Mouse (Mus musculus) frontal cortex, postnatal 36 days (tissue): Measurements from ENCODE around the gene Mtcp1.

Source experiments
- DNase-seq, 2 experiments: peaks; one replicate each; pipeline ENCODE4 v3.0.0; 2022; ENCODE audit warnings: low spot score in 2 of 2

Gene Mtcp1

DNA sequence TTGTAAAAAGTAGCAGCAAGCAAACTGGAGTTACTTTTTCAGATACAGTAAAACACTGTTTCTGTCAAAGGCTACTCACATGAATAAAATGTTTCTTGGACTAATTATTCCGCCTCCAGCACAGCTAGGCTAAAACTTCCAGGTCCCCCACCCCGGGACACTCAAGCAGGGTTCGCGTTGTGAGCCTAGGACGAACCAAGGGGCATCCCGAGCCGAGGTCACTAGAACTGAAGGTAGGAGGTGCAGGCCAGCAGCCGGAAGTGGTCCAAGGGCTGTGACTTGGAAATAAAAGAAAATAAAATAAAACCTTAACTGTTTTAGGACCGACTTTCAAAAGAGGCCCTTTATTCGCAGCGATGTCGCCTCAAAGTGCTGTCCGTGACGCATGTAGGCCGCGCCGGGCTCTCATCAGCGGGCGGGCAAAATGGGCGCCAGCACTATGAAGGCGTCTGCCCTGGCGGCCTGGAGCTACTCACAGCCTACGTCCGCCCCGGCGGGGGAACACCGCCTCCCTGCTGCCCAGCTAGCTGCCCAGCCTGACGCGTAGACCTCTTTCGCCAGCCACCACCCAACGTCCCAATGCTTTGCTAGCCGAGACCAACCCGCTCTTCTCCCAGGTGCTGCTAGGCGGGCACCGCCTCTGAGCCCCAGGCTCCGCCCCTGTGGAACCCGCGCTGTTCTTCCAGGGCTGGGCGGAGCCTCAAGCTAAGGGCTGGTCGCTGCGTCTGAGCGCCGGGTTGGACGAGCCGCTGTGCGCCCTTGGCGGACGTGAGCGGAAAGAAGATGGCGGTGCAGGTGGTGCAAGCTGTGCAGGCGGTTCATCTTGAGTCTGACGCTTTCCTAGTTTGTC is at the start of gene Mtcp1, which contains the start of the genes Cmc4 and Brcc3:
Mtcp1 (minus strand) TSS at position 653 of the 850 bp plus-strand sequence.
Cmc4 (minus strand) TSS at position 649 of the 850 bp plus-strand sequence.
Brcc3 (plus strand) TSS at position 693 of the 850 bp plus-strand sequence.
- peak; percentile 85 to 88 for DNase-seq

DNA sequence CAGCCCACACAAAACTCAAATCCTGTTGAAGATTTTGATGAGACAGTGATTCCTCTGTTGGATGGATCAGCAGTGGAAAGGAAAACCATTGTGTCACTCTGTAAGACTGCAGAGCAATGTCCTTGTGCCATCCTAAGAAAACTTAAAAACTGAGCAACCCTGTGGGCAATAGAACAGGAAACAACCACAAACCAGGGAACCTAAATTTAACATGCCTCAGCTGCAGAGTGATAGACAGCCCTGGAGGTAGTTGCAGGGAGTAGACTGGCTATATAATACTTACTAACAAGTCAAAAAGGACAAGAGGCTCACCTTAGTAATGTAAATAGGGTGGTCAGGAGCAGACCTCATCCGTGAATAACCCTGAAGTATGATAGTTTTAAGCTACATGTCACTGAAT is 38.2 kb upstream of the Mtcp1 start:
- DNase-seq, result no peak

DNA sequence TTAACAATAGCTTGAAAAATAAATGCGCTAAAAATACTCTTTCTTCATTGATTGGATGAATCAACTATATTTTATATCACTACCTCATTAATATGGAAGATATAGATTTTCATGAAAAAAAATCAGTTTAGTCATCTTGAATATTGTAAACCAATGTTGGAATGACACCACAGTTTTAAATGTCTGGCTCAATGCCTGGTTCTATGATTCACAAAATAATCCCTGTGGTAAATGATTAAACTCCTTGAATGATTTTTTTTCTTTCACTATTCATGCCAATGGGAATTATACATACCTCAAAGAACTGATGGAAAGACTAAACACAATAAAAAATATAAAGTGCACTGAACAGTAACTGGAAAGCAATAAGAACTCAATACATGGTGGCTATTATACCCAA is 6.7 kb downstream of the Mtcp1 start:
- DNase-seq, result no peak

DNA sequence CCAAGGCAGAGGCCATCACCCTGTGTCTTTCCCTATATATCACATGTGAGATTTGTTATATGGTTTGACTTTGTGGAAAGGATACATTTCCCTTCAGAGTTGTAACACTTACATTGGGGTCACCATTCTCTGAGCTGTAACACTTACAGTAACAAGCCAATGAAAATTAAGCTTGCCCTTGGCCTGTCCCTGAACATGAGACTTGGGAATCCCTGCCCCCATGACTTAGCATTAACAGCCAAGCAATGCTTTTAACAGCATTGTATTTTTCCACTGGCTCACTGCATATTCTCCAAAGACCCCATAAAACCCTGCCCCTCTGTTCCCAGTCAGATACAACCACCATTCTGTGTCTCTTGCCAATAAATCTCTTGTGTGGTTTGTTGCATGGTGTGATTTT is 13.0 kb downstream of the Mtcp1 start:
- no peak for DNase-seq

DNA sequence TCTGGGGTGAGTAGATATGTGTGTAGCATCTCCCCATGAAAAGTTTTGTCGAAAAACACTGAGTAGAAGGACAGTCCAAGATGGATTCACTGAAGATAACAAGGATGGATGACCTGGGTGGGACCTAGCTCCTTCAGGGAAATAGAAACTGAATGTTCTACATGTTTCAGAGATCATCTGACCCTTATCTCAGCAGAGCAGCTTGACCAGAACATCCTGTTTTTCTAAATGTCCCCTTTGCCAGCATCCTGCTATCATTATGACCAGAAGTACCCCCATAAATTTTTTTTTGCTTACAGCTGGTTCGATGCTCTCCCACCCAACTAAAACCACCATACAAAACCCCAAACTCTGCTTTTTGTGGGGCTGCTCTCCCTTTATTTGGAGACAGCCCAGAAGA is 13.7 kb downstream of the Mtcp1 start:
- DNase-seq, result no peak

DNA sequence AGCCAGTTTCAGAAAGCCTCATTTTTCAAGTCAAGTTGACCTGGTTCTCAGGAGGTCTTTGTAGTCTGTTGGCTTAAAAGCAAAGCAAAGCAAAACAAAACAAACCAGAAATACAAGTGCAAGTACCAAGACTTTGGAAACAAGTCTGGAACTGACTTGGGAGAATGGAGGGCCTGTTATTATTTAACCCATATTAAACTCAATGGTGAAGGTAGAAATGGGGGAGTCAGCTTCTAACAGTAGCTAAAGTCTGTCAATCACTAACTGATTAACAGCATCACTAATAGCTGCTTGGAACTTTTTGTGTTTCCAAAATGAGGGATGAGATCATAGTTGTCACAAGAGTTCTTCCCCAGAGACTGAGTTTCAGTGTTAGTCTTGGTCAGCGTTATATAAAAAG is 16.9 kb downstream of the Mtcp1 start:
- DNase-seq, result no peak

DNA sequence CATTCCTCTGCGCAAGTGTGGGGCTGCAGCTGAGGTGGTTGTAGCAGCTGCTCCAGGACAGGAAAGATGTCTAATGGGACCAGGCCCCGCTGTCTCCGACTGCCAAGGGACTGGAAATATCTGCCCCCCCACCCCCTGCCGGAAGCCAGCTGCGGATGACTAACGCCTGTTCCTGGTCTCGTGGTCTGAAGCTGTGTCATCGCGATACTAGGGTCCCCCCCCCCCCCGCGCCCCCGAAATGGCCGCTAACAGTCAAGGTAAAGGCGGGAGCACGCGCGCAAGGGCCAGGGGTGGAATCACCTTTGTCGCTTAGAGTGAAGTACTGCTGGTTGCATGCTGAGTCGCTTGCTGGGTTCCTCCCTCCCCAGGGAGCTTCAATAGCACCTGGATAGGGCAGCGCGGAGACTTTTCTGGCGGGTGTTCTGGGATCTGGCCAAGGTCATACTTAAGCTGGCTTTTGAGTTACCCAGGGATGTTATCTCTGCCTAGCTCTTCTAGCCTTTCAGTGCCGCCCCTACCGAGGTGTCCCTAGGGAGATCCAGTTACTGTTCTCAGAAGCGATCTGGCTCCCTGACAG is 34.1 kb downstream of the Mtcp1 start, which contains the start of the genes Fundc2 and F8:
Fundc2 (plus strand) TSS at position 205 of the 577 bp plus-strand sequence.
F8 (minus strand) TSS at position 421 of the 577 bp plus-strand sequence.
- peak; percentile 13 to 61 for DNase-seq

DNA sequence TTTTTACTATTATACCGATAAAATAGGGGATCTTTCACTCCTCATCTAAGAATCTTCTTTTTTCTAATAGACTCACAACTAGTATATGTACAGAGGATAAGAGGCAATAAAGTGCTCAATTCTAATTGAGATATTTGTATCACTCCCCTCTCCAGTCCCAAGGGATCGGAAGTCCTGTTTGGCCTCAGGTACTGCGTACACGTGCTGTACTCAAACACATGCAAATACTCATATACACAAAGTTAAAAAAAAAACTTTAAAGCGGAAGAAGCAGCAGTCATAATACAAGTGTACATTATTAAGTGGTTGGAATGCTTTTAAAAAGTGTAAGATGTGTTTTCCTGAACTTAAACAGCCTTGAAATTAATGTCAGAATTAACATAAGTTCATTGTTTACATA is 34.7 kb downstream of the Mtcp1 start:
- DNase-seq, result no peak

DNA sequence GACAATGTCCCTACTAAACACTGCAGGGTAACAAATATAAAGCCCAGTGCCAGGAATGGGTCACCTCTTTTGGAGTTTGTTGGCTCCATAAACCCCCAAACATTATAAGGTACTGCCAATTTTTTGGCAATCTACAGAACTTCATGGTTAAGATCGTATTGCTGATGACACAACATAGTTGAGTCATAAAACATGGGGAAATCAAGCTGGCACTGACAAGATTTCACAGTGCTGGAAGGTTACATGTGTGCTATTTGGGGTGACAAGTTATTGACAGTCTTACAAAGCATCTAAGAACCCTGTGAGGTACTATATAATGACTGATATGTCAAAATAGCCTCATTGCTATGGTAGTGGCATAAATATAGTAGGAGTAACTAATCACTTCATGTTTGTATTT is 35.2 kb downstream of the Mtcp1 start:
- DNase-seq, result no peak

DNA sequence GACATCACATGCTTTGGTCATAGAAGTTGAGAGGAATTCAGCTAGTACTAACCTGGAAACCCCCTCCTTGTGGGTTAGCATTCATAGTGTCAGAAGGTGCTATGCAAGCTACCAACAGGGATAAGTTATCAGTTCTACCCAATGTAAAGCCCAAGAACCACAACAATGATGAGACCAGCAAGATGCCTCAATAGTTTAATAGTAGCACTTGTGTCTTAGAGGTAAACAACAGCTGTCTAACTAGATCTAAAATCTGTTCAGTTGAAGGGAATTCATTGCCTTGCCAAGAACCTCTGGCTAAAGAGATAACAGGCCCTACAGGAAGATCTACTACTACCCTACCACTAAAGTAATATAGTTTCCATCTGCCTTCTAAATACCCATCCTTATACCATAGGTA is 39.6 kb downstream of the Mtcp1 start:
- DNase-seq, result no peak

DNA sequence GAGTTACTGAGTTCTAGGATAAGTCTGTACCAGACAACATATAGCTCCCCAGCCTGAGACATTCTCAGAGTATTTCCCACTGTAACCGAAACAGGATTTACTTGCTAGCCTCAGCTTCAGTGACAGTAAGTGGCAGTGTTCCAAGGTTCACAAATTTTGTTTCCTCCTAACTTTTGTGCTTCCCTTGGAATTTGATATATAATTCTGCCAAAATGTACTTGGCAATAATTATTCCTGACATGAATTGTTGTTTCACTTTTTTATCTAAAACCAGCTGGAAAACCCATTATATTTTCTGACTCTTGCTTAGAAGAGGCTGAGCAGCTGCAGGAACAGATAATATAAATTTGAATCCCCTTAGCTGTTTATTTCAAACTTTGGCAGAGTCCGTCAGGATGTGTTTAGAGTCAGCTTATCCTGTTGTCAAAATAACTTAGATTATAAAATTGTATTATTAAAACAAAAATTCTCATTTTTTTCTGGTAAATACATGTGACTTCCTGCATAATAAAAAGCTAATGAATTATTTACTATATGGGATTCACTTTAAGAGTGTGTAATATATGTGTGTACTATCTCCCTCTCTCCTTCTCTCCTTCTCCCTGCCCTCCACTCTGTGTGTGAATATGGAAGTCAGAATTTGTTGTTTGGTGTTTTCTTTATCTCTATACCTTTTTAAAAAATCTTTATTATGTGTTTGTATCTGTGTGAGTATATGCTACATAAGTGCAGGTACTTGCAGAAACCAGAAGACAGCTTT is 43.5 kb downstream of the Mtcp1 start:
- DNase-seq, result no peak

DNA sequence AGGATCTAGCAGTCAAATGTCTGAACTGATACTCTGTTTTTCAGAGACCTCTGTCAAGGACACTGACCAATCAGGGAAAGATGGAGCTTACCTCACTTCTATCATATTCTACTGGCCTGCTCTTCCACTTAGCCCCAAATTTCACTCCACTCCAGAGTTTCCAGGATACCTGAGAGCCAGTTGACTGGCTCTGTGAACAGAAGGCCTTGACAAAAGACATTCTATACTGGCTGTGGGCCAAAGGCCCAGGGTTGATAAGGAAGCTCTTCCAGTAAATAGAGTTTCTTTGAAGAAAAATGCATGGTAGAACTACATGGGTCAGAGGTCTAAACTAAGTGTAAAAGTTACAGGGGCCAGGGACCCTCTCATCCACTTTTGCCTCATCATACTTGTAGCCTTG is 46.2 kb downstream of the Mtcp1 start:
- no peak for DNase-seq
